Mouse (Mus musculus): ENCODE results near the gene Fbxw11.
A peak's percentile ranks its signal among the peaks of the same experiment; 100 is the strongest.

Fbxw11 gene

GRCm38 (mm10) chr11:32623912-32624311 lies 18.6 kb upstream of the Fbxw11 start:
- no peak for DNase-seq (ENCODE audit: low read depth, low spot score)

GRCm38 (mm10) chr11:32625677-32626076 lies 16.8 kb upstream of the Fbxw11 start:
- DNase-seq (ENCODE audit: low read depth, low spot score) = peak; percentile 44

- no peak for DNase-seq (ENCODE audit: low read depth, low spot score)
Measured at GRCm38 (mm10) chr11:32626079-32626478, 16.4 kb upstream of the Fbxw11 start.

DNA sequence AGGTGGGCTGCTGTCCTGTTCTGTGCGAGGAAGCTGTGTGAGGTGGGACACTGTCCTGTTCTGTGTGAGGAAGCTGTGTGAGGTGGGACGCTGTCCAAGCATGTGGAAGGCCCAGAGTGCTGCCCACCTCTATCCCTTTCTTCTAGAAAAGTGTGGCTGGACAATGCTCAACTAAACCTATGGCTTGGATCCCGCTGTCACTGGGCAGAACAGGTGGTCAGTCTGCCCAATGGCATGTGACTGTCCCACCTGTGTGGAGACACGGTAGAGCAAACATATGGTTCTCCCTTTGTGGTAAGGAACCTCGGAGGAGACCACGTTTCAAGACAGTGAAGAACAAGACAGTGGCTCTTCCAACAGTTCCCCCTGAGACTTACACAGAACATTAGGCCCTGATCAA lies 14.6 kb upstream of the Fbxw11 start:
- DNase-seq (ENCODE audit: low read depth, low spot score) = no peak

DNA sequence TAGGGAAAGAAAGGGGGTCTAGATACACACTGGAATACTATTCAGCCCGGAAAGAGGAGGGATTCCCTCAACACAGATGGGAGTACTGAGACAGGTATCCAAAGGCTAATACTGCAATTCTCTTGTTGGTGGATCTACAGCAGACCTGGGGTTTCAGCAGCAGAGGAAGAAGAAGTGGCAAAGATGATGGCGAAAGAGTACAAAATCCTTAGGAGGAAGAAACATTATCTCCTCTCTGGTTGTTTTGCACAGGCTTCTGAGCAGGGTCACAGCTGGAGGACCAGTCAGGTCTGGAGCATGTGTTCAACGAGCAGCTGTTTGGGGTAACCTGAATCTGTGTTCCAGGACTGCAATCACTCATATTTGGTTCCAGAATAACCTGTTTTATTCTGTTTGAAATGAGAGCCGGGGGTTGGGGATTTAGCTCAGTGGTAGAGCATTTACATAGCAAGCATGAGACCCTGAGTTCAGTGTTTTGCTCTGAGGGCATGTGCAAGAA lies 12.8 kb upstream of the Fbxw11 start:
- no peak for DNase-seq (ENCODE audit: low read depth, low spot score)

DNA sequence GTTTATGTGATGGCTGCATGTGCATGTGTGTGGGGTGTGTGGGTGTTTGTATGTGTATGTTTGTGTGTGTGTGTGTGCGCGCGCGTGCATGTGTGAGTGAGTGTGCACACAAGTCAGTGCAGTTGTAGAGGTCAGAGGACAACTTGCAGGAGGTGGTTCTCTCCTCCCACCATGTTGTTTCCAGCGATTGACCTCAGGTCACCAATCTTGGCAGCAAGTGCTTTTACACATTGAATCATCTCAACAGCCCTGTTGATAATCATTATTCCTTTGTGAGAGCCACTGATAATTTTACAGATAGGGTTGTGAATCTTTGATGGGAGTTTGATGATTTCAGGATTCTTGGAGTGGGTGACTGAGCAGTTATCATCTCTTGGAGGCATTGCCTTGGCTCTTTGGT lies 9.9 kb upstream of the Fbxw11 start:
- DNase-seq (ENCODE audit: low read depth, low spot score) = no peak

GRCm38 (mm10) chr11:32633542-32633941 lies 9.0 kb upstream of the Fbxw11 start:
- DNase-seq (ENCODE audit: low read depth, low spot score) = no peak

DNA sequence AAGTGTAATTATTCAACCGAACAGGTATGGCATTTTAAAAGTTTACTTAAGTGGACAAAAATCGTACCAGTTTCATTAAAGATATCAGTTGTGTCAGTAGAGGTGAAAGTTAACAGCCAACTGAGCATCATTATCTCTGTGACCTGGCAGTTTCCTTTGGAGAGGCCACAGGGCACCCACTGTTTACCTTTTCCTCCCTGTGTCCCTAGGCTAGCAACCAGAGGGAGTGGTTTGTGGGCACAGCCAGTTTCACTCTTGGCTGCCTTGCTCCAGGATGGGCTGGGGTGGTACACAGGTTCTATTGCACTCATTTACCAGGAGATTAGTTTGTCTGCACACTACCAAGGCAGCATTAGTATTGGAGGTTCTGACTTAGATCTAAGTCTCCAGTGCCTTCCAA lies 8.4 kb upstream of the Fbxw11 start:
- DNase-seq (ENCODE audit: low read depth, low spot score) = no peak

- DNase-seq (ENCODE audit: low read depth, low spot score) = no peak
Measured at GRCm38 (mm10) chr11:32634842-32635241, 7.7 kb upstream of the Fbxw11 start.

GRCm38 (mm10) chr11:32636275-32636674 lies 6.2 kb upstream of the Fbxw11 start:
- no peak for DNase-seq (ENCODE audit: low read depth, low spot score)

DNA sequence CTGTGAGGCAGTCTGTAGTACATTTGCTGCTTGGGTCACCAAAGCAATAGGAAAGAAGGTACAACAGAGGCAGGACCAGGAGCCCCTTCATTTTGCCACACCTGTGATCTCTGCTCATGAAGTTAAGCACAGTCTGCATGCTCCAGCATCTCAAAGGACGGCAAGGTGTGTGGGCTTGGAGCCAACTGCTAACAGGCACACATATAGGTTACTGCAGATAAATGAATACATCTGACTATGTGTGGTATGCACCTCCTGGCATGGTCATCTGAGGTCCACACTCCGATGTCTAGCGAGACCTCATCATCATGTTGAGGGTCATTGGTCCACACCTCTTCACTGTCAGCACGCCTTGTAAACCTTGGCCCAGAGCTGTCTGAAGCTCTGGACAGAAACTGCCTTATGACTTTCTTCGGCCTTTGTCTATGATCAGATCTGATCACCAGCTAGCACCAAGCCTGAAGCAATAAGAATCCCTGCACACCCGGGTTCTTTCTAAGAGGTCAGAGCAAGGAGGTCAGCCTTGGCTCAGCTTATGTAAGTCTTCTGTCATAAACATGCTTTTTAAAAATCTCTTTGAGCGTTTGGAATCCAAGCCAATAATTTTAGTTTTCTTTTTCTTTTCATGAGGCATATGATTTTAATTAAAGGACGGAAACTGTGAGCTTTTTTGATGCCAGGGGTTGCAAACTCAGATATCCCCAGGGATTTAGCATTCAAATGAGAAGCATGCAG lies 3.8 kb upstream of the Fbxw11 start:
- no peak for DNase-seq (ENCODE audit: low read depth, low spot score)

GRCm38 (mm10) chr11:32640617-32641016 lies 1.9 kb upstream of the Fbxw11 start:
- no peak for DNase-seq (ENCODE audit: low read depth, low spot score)

DNA sequence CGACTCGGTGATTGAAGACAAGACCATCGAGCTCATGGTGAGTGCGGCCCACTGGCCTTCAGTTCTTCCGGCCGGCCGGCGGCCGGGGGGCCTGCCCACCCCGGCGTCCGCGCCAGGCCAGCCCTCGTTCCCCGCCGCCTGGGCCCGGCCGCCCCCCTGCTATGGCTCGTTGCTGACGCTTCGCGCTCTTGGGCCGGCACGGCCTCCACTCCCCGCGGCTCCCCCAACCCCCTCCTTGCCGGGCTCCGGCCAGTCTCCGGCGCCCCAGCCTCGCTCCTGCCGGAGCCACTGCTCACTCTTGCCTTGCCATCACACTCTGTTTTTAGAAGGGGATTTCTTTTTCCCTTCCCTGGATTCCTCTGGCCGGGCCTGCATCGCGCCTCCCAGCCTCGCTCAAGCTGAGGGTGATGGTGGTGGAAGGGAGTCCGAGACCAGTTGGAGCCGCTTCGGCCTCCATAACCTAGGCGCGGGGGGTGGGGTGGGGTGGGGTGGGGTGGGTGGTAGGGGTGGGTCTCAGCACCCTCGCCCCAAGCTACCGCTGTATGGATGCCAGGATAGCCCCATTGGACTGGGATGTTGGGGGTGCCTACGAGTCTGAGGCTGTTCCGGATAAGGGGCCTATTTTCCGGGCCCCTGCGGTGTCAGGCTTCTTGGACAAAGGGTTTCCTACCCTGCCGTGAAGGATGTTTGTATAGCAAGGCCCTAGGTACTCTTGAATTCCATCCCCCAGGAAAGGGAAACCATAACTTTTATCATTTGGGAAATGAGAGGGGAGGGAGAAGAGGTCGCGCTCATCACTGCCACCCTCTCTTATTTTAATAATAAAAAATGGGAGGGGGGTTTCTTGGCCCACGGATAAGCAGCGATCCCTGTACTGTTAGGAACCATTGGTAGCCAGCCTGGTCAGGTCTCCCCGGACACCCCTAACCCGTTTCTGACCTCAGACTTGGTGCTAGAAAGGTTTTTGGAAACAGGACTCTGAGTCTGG lies 669 bp downstream of the Fbxw11 start:
- peak; percentile 37 for DNase-seq (ENCODE audit: low read depth, low spot score)

DNA sequence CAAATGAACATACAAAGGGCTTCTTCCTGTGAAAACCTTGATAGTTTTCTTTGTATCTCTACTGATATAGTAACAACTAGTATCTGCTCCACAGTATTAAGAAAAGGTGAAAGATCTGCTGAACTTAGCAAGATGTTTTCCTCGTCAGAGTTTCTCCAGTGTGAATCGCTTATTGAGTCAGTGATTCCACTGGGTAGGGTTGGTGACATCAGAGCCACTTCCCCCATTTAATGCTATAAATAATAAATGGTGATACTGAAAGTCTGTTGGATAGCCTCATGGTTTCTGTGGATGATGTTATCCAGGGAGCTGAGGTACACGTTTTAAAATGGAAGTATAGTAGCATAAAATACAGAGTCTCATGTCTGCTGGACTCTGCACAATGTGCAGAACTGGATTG lies 1.5 kb downstream of the Fbxw11 start:
- no peak for DNase-seq (ENCODE audit: low read depth, low spot score)

- DNase-seq (ENCODE audit: low read depth, low spot score) = no peak
Measured at GRCm38 (mm10) chr11:32647265-32647664, 4.7 kb downstream of the Fbxw11 start.

DNA sequence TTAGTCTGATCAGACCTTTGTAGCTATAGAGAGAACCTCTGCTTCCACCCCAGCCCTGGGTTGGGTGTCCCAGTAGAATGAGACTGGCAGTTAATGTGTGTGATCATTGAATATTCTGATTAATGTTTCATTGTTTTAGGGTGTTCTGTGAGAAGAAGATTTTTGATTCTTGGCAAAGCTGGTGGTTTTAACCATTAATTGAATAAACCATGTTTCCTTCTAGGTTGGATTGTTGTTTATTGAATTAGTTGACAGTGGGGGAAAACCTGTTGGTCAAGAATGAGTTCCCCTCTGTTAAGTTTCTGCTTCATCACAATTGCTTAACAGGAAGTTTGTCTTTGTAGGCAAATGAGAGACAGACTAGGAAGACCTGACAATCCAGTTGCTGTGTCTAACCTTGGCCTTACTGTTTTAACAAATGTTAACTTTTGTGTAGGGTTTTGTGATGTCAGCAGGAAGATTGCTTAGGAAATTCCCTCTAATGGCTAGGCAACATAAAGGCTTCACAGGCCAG lies 7.8 kb downstream of the Fbxw11 start:
- no peak for DNase-seq (ENCODE audit: low read depth, low spot score)

- no peak for DNase-seq (ENCODE audit: low read depth, low spot score)
Measured at GRCm38 (mm10) chr11:32650893-32651590, 8.5 kb downstream of the Fbxw11 start.

GRCm38 (mm10) chr11:32651723-32652122 lies 9.2 kb downstream of the Fbxw11 start:
- DNase-seq (ENCODE audit: low read depth, low spot score) = no peak

DNA sequence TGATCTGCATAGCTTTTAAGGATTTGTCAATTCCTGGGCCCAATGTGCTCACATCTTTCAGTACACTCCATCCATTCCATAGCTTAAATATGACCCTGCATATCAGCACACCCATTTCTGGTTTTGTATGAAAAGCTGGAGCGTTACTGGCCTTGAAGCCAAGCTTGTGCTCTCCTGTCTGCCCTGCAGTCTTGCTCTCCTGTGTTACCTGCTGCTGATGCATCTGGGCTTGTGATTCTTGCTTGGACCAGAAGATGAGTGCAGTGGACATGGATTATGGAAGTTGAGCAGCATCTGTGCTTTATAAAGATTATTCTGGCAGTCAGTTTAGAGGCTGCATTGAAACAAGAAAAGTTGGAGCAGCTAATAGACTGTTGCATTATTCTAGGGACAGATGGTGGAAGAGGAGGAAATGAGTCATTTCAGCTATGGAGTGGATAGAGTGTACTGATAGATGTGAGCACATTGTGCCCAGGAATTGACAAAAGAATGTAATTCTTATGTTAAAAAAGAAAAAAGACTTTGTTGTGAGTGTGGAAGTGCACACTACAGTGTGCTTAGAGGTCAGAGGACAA lies 19.6 kb downstream of the Fbxw11 start:
- no peak for DNase-seq (ENCODE audit: low read depth, low spot score)

DNA sequence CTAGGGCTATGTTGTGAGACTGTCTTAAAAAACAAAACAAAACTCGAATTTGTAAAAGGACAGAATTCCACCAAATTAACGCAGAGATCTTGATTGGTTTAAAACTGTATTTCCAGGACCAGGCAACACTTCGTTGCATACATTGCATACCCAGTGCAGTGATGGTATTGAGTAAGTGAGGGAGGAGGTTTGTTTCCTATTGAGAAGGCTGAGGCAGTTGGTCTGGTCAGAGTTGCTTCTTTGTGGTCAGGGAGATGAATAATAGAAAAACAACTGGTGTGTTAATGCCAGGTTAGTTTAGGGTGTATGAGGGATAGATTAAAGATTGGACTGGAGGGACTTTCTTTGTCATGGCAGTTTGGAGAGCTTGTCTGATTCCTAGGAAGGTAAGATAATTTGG lies 23.1 kb downstream of the Fbxw11 start:
- no peak for DNase-seq (ENCODE audit: low read depth, low spot score)

GRCm38 (mm10) chr11:32666983-32667382 lies 24.5 kb downstream of the Fbxw11 start:
- DNase-seq (ENCODE audit: low read depth, low spot score) = no peak
